ENCODE assay signal across 15 mouse cellular contexts in genomic region chr11:115282723-115283485, GRCm38 (mm10). TPM values are rescaled to one million over a fixed set of nuclear protein-coding genes. Genes with fewer than 3 reads are reported as not detected.
DNase-seq lines count a peak whose midpoint lies in the region; ATAC-seq and TF ChIP-seq lines count a peak whose summit lies in the region.
"Had no signal": no experiment of that assay in that cellular context is flagged by ENCODE, and none has a peak within 500 bp of the region (broad histone marks: within the 10 kb centered on the region; RNA-seq: fewer than 3 reads in every experiment).

No protein-coding gene starts in this region.

- no peak overlapping the region for H3K4me2 ChIP-seq in hindbrain, embryonic 16.5 days (ENCODE audit: low read length)
- H3K4me2 ChIP-seq in stomach, postnatal 0 days (replicated peaks; ENCODE audit: low read depth), result no peak overlapping the region
- H3K4me2 ChIP-seq: liver, embryonic 15.5 days had no signal

- peak; percentile 67 for ATAC-seq in hindbrain, embryonic 16.5 days
- ATAC-seq in stomach, postnatal 0 days (ENCODE audit: low FRiP score, low TSS enrichment), result 0 out of 2 replicates have a peak, but pooled peaks have one; percentile 14

- H3K4me1 ChIP-seq in hindbrain, embryonic 16.5 days (ENCODE audit: control insufficient read depth, insufficient read depth, low read depth, low read length), result peaks cover 5% of the 10 kb centered on the region
- peaks cover 7% of the 10 kb centered on the region for H3K4me1 ChIP-seq in hindbrain, embryonic 10.5 days (replicated peaks)
- peaks cover under 1% of the 10 kb centered on the region; the same call in 1 of the 2 replicates for H3K4me1 ChIP-seq in stomach, postnatal 0 days (replicated peaks; ENCODE audit: control insufficient read depth, insufficient read depth)

- peak overlapping the region; percentile 52; the same call in 1 of the 2 replicates for H3K27ac ChIP-seq in hindbrain, embryonic 16.5 days (ENCODE audit: low read depth, low read length)
- H3K27ac ChIP-seq in hindbrain, embryonic 10.5 days, result no peak overlapping the region
- H3K27ac ChIP-seq in stomach, postnatal 0 days (replicated peaks), result no peak overlapping the region
- H3K27ac ChIP-seq: forebrain, embryonic 10.5 days; limb, embryonic 10.5 days; liver, embryonic 15.5 days had no signal

- TF ChIP-seq EP300 in stomach, postnatal 0 days (optimal IDR thresholded peaks at IDR 0.05), result no peak

- H3K9ac ChIP-seq in hindbrain, embryonic 16.5 days (ENCODE audit: low read depth, low read length), result no peak overlapping the region
- H3K9ac ChIP-seq in stomach, postnatal 0 days (ENCODE audit: low read length), result no peak overlapping the region; the same call in 1 of the 2 replicates
- H3K9ac ChIP-seq: liver, embryonic 15.5 days had no signal

- no peaks in the 10 kb centered on the region for H3K9me3 ChIP-seq in hindbrain, embryonic 16.5 days (ENCODE audit: control insufficient read depth, low read length)
- no peaks in the 10 kb centered on the region for H3K9me3 ChIP-seq in hindbrain, embryonic 10.5 days
- H3K9me3 ChIP-seq in stomach, postnatal 0 days (ENCODE audit: control insufficient read depth, low read length), result no peaks in the 10 kb centered on the region
- H3K9me3 ChIP-seq: forebrain, embryonic 10.5 days; limb, embryonic 10.5 days; liver, embryonic 15.5 days had no signal

- no peaks in the 10 kb centered on the region for H3K36me3 ChIP-seq in hindbrain, embryonic 16.5 days (ENCODE audit: control insufficient read depth, insufficient read depth, low read length)
- no peaks in the 10 kb centered on the region for H3K36me3 ChIP-seq in hindbrain, embryonic 10.5 days
- H3K36me3 ChIP-seq in stomach, postnatal 0 days (ENCODE audit: control insufficient read depth, insufficient read depth, low read length), result no peaks in the 10 kb centered on the region
- H3K36me3 ChIP-seq: forebrain, embryonic 10.5 days; limb, embryonic 10.5 days had no signal

- peak; percentile 50 to 55 for DNase-seq in cerebellum, postnatal 10 days
- DNase-seq in cerebellum, adult 18-20 months, result no peak
- DNase-seq in hindbrain, embryonic 10.5 days (ENCODE audit: low spot score), result no peak
- peak; percentile 54 for DNase-seq in ovary, adult 18-20 months (ENCODE audit: low spot score)
- no peak for DNase-seq in ovary, postnatal 10 days (ENCODE audit: low spot score)
- DNase-seq in stomach, postnatal 0 days (ENCODE audit: low spot score), result no peak
- DNase-seq in thymus, postnatal 4 days, result no peak
- DNase-seq: kidney, postnatal 4 days had no signal

- H3K27me3 ChIP-seq in hindbrain, embryonic 16.5 days (replicated peaks; ENCODE audit: control insufficient read depth, insufficient read depth, low read length), result no peaks in the 10 kb centered on the region
- H3K27me3 ChIP-seq in hindbrain, embryonic 10.5 days (ENCODE audit: insufficient read depth, poor library complexity, severe bottlenecking), result no peaks in the 10 kb centered on the region
- no peaks in the 10 kb centered on the region for H3K27me3 ChIP-seq in stomach, postnatal 0 days (ENCODE audit: control insufficient read depth, insufficient read depth, low read length)
- H3K27me3 ChIP-seq: liver, embryonic 15.5 days had no signal

- 81% methylated on average over 8 of the region's 8 CpGs for WGBS in hindbrain, embryonic 16.5 days
- 84% methylated on average over 8 of the region's 8 CpGs for WGBS in hindbrain, embryonic 10.5 days
- 75% methylated on average over 8 of the region's 8 CpGs for WGBS in stomach, postnatal 0 days

- no peak for TF ChIP-seq CTCF in stomach, postnatal 0 days (IDR thresholded peaks at IDR 0.05; ENCODE audit: low read depth)

- H3K4me3 ChIP-seq in hindbrain, embryonic 16.5 days (ENCODE audit: low read length), result no peak overlapping the region
- no peak overlapping the region for H3K4me3 ChIP-seq in hindbrain, embryonic 10.5 days
- no peak overlapping the region for H3K4me3 ChIP-seq in stomach, postnatal 0 days (ENCODE audit: low read depth, low read length)
- H3K4me3 ChIP-seq: forebrain, embryonic 10.5 days; limb, embryonic 10.5 days; liver, embryonic 15.5 days had no signal

RNA-seq across cellular contexts. Expression of gene Fdxr, which starts 6.1 kb away (rescaled TPM):
- polyA plus RNA-seq in hindbrain, embryonic 16.5 days (2015; fragmentation: Nextera tagmentation; extraction: Ambion mirVana), result 21.2 and 22.5 TPM in 2 replicates
- polyA plus RNA-seq in hindbrain, embryonic 10.5 days (2016; fragmentation: Nextera tagmentation; extraction: Ambion mirVana), result 17.7 TPM in 2 replicates
- 6.7 and 7.3 TPM in 2 replicates for polyA plus RNA-seq in stomach, postnatal 0 days (2015; fragmentation: Nextera tagmentation; extraction: Ambion mirVana)

RNA-seq across cellular contexts. Expression of gene Fads6, which starts 14.6 kb away (rescaled TPM):
- polyA plus RNA-seq in hindbrain, embryonic 16.5 days (2015; fragmentation: Nextera tagmentation; extraction: Ambion mirVana), result 1.4 and 2.0 TPM in 2 replicates
- 0.27 and 0.47 TPM in 2 replicates for polyA plus RNA-seq in hindbrain, embryonic 10.5 days (2016; fragmentation: Nextera tagmentation; extraction: Ambion mirVana)
- 1.3 and 1.5 TPM in 2 replicates for polyA plus RNA-seq in stomach, postnatal 0 days (2015; fragmentation: Nextera tagmentation; extraction: Ambion mirVana)

RNA-seq across cellular contexts. Expression of gene Grin2c, which starts 15.9 kb away (rescaled TPM):
- polyA plus RNA-seq in hindbrain, embryonic 16.5 days (2015; fragmentation: Nextera tagmentation; extraction: Ambion mirVana), result 0.60 and 0.72 TPM in 2 replicates
- polyA plus RNA-seq in hindbrain, embryonic 10.5 days (2016; fragmentation: Nextera tagmentation; extraction: Ambion mirVana), result 0.14 and 0.18 TPM in 2 replicates
- not detected in 2 replicates for polyA plus RNA-seq in stomach, postnatal 0 days (2015; fragmentation: Nextera tagmentation; extraction: Ambion mirVana)
- polyA plus RNA-seq: forebrain, embryonic 10.5 days had no signal

RNA-seq across cellular contexts. Expression of gene Otop2, which starts 24.1 kb away (rescaled TPM):
- polyA plus RNA-seq in hindbrain, embryonic 16.5 days (2015; fragmentation: Nextera tagmentation; extraction: Ambion mirVana), result 0.06 and 0.18 TPM in 2 replicates
- not detected in 2 replicates for polyA plus RNA-seq in hindbrain, embryonic 10.5 days (2016; fragmentation: Nextera tagmentation; extraction: Ambion mirVana)
- polyA plus RNA-seq in stomach, postnatal 0 days (2015; fragmentation: Nextera tagmentation; extraction: Ambion mirVana), result 4.2 and 4.7 TPM in 2 replicates
- polyA plus RNA-seq: embryonic facial prominence, embryonic 11.5 days; limb, embryonic 10.5 days; liver, embryonic 15.5 days; spleen, adult 2 months; urinary bladder, adult 2 months had no signal

RNA-seq across cellular contexts. Expression of gene Ush1g, which starts 38.9 kb away (rescaled TPM):
- polyA plus RNA-seq in hindbrain, embryonic 16.5 days (2015; fragmentation: Nextera tagmentation; extraction: Ambion mirVana), result 0.16 and 0.25 TPM in 2 replicates
- polyA plus RNA-seq in hindbrain, embryonic 10.5 days (2016; fragmentation: Nextera tagmentation; extraction: Ambion mirVana), result 0.10 TPM in 1 of 2 replicates, not detected in the other
- polyA plus RNA-seq in stomach, postnatal 0 days (2015; fragmentation: Nextera tagmentation; extraction: Ambion mirVana), result 0.34 and 0.36 TPM in 2 replicates
- polyA plus RNA-seq: embryonic facial prominence, embryonic 11.5 days; forebrain, embryonic 10.5 days; limb, embryonic 10.5 days; urinary bladder, adult 2 months had no signal

Comparison
In these comparisons a context has a peak if more than half of its experiments do, and no peak if none do; other contexts are left out.
1. DNase-seq: peak in cerebellum, postnatal 10 days (2 of 2) and ovary, adult 18-20 months (single experiment); none in cerebellum, adult 18-20 months (0 of 2), hindbrain, embryonic 10.5 days (single experiment), ovary, postnatal 10 days (single experiment), stomach, postnatal 0 days (single experiment) and thymus, postnatal 4 days (single experiment).